Mouse (Mus musculus) adrenal gland, postnatal 36 days (tissue): ENCODE data around the gene Vrk1. TPM values are rescaled to one million over a fixed set of nuclear protein-coding genes. Genes with fewer than 3 reads are reported as not detected.

ENCODE experiments used
- DNase-seq, 2 experiments: peaks; one replicate each; pipeline ENCODE4 v3.0.0; 2021; ENCODE audit warnings: mixed read lengths in 1 of 2
- total RNA-seq, 2 experiments: library from RNA; stranded (reverse); gene quantifications; 2 replicates each; pipeline ENCODE4 v1.2.3; 2021

Vrk1 gene
- total RNA-seq, 2 experiments from 2014 or later, result 16.1 to 21.6 TPM

DNA sequence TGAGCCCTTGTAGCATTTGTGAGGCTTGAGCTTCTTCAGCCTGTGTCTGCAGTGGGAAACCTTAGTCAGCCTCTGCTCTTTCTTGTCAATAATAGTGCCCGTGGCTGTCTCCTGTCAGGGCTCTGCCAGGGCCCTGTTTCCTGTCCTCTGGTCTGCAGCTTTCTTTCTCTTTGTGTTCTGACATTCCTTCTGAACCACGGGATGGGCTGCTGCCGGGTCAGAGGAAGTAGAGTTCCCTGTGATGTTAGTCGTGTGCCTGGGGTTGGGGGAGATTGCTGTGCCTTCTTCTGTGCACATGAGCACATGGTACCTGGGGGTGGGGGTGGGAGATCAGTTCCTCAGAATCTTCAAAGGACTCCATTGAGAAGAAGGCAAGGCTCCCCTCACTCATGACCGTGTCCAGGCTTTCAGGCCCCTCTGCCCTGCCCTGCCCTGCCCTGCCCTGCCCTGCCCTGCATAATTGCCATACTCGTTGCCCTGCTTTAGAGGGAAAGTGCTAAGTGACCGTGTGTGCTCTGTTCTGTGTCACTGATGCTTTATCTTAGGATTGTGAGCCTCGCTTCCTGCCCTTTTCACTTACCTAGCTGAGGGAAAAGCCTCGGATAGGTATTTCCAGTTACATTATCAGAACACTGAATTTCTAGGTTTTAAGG is 36.2 kb downstream of the Vrk1 start:
- DNase-seq, result no peak

DNA sequence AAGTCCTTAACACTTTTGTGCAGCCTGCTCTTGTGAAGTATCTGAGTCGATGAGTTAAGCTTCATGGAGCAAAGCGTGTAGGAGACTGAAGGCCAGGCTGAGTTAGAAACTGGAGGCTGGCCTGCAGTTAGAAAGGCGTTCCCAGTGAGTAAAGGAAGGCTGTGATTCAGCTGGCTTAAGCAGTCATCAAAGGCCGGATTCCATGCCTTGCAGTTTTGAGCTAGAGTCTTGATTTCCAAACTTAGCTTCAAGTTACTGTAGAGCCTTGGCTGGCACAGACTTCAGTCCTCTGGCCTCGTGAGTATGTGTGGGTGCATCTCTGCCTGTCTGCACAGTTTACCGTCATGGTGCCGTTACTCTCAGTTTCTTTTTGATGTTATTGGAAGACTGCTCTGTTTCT is 42.2 kb downstream of the Vrk1 start:
- peak; percentile 26 to 37 for DNase-seq

DNA sequence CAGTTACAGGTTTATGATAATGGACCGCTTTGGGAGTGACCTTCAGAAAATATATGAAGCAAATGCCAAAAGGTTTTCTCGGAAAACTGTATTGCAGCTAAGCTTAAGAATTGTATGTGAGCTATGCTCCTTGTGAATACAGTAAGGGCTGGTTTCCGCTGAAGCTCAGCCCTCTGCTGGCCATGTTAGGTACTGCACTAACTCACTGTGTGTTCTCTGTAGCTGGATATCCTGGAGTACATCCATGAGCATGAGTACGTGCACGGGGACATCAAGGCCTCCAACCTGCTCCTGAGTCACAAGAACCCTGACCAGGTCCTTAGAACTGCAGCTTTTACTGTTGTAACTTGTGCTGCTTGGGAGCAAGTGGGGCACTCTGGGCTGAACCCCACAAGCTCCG is 45.8 kb downstream of the Vrk1 start:
- peak; percentile 83 to 88 for DNase-seq

DNA sequence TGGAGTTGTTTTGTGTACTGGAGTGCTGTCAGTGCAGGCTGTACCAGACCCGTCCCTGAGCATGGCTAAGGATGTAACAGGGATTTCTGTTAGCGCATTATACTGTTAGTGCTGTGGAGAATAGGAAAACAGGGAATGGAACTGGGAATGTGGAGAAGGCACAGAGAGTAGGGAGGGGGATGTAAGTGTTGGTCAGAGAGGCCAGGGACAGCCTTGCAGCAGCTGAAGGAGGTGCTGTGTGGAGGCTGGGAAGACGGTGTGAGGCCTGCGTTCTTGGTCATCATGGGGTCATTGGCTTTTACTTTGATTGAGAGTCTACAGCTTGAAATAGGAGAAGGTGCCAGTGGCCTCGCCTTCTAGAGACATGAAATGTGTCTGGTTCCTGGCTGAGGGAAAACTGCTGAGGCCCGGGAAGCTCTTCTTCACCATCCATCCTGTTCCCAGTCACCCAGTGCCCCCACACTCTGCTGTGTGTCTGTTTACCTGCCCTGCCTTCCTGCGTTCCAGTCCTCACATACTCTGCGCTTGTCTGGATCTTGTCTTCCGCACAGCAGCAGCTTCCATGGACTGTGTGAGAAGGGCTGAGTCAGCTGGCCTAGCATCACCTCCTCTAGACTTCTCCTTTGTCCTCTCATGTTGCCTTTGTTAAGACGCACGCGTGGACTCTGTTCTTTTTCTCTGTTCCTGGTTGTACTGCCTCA is 50.0 kb downstream of the Vrk1 start:
- no peak for DNase-seq

DNA sequence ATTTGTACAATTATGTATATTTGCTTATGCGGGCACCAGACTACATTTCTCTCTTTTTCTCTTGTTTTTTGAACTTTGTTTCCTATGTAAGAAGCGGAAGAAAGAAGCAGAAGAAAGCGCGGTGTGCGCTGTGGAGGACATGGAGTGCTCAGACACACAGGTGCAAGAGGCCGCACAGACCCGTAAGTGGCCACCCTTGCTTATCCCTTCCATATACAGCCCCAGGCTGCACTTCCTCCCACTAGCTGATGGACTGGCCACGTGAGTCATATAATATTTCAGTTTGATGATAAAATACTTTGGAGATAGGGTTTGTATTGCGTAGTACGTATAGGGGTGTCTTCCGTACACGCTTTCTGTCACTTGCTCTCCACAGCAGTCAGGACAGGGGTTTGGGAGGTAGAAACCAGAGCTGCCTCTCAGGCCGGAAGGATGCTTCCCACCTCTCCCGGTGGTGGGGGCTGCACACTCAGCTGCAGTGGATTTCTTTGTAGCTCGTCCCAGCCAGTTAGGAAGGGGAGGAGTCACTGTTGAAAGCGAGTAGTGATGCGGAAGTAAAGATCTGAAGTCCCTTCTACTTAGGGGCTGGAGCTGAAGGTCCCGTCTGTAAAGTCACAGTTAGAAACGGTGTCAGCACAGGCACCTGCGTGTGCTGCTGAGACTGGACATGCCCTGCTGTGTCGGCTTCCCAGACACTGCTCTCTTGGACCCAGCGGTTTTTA is 60.6 kb downstream of the Vrk1 start:
- DNase-seq, result no peak

DNA sequence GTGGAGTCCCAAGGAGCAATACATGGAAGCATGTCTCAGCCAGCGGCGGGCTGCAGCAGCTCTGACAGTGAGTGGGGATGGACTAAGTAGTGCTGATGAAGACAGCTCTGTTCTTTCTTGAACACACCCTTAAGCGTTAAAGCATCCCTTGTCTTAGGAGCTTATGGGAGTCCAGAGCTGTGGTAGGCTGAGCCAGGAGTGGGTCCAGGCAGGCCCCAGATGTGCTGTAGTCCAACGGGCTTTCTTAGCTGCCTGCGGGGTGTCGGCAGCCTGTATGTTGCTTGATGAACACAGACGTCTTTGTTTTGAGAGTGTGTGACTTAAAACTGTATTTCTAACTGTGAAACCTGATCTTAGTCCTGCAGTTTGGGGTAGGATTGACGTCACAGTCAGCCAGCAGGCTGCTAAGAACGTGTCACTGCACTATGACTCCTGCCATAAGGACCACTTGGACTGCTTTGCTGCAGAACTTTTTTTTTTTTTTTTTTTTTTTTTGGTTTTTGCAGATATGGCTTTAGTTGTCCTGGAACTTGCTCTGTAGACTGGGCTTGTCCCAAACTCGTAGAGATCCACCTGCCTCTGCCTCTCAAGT is 61.6 kb downstream of the Vrk1 start:
- no peak for DNase-seq

DNA sequence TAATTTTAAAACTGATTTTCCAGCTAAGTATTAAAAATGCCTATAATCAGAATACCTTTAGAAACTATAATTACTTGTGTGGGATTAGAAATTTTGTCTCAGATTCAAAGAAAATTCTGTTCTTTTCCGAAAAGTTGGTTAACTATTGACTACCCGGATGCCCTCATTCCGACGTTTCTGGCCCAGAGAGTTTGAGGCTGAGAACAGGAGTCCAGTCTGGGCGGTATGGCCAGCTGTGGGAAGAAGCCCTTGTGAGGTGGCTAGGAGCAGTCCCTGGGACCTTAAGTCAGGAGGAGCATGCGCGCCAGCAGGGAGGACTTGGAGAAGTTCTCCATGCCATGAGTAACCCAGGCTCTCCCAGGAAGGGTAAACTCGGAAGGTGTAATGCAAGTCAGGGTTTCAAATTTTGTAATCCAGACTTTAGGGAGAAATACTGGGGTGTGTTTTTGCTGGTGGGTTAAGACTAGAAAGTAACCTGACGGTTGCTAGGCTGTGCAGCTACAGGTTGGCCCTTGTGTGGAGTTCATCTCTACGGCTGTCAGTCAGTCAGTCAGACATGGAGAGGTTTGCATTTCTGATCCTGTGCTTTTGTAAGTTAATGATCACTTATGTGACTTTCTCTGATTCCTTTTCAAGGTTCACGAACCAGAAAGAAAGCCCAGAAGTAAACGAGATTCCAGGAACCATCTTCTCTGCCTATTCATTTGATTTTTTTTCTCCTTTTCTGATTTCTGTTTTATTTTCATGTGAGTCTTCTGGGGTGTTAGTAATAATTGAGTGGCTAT is 64.5 kb downstream of the Vrk1 start:
- DNase-seq, result no peak

DNA sequence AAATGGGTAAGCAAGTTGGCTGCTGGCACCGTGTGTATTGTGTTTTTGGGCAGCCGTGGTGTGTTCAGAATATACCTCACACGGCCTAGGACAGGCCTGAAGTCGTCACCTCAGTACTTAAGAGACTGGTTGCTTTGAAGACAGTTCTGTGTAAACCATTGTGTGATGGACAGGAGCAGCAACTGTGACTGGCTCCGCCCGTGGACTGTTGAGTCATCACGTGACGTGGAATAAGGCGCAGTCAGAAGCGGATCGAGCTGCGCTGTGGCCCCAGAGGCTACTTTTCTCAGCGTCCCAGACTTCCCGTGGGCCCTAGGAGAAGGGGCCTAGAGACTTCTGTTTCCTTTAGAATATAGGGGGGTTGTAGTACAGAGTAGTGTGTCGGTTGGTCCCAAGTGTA is 66.1 kb downstream of the Vrk1 start:
- DNase-seq, result no peak

DNA sequence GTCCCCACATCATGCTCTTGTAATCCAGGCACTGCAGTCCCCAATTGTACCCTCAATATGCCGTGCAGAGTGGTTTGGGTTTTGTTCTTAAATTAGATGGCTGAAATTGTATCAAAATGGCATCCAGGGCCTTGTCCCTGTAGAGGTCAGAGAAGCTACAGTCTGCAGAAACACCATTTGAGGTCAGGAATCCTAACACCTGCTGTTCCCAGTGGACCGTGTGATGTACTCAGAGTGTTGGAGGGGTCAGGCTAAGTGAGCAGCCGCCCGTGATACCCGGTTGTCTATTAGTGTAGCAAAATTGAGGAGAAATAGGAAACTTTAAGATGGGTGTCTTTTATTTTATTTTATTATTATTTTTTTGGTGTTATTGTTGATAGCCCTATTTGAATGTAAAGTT is 70.5 kb downstream of the Vrk1 start:
- no peak for DNase-seq

DNA sequence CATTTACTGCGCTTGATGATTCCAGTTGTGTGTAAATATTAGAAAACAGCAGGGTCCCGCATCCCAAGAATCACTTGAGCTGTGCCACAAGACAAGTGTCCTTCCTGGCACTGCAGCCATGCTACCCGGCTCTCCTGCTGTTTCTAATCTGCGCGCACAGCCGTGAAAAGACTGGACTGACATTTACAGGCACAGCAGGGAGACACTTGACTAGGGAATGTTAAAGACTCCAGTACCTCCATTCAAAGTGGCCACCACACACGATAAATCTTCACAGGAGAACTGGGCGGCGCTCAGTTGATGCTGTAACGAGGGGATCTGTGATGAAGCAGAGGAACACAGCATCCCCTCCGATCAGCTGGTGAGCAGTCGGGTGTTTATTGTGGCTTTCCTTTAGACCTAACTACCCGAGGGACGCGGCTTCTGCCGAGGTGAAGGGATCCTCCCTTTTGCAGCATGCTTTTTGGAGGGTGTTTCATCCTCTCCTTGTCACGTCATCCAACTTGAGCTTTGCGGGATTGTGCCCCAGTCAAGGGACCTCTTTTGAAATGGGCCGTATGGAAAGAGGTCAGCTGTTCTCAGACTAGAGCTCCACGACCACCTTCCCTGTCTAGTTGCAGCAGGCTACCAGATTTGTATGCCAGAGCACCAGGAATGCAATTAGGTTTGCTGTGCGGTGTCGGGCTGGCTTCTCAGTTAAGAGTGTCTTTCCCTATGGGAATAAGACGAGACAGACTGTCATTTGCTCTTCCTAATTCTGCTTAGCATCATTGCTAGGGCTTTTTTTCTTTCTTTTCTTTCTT is 71.1 kb downstream of the Vrk1 start:
- DNase-seq, result no peak

DNA sequence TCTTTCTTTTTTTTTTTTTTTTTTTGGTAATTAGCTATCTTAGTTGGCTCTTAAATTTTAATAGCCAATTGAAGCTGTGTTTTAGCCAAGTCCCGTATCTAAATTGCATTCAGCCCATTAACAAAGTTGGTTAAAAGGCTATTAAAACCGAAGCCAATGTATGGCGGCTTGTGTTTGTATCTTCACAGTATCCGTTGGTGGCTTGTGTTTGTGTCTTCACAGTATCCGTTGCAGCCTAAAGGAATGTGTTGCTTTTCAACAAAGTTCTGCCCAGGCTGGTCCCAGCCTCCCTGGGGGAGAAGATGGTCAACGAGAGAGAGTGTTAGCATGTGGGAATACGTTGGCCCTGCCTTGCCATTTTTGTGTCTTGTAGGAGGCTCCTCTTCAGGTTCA is 71.7 kb downstream of the Vrk1 start:
- no peak for DNase-seq

DNA sequence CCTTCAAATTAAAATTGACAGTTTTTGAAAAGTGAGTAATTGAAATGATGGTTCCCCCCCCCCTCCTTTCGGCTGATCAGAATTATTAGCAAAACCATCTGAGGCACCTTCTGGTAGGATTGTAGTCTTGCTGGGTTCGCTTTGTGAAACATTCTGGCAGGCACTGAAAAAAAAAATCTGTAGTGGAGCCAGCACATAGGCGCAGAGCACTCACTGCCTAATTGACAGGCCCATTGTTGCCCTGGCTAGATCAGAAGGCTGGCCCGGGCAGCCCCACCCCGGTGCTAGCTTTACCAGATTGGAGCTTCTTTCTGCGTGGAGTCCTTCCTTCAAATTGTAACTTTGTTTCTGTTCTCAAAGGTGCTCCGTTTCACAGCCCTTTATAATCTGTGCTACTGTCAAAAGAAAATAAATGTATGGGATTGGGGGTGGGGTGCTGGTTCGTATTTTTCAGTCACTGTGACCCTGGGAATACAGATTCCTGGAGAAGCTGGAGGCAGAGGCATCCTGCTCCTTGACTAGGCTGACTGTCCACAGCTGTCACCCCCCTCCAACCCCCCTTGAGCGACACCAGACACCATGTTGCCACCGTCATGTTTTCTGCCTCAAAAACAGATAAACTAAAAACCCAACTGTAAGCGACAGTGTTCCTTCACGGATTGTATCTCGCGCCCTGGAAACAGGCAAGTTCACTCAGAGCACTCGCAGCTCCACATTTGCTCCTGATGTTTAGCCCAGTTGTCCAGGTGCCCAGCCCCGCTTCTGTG is 72.3 kb downstream of the Vrk1 start:
- no peak for DNase-seq

DNA sequence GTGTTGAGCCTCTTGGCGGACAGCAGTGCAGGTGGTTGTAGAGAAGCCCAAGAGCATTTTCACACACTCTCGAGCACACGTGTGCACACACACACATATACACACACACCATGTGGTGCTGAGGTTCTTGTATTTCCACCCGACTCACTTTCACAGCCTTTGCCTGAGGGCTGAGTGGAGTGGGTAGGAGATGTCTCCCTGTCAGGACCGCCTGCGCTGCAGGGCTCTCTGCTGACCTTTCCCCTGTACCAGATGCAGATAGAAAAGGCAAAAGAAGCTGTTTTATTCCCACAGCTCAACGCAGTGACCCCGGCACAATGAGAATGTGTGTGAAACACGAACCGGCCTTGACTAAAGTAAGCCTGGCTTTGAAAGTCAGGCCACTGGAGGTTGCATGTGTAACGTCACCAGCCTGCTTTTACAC is 72.9 kb downstream of the Vrk1 start:
- DNase-seq, result no peak

DNA sequence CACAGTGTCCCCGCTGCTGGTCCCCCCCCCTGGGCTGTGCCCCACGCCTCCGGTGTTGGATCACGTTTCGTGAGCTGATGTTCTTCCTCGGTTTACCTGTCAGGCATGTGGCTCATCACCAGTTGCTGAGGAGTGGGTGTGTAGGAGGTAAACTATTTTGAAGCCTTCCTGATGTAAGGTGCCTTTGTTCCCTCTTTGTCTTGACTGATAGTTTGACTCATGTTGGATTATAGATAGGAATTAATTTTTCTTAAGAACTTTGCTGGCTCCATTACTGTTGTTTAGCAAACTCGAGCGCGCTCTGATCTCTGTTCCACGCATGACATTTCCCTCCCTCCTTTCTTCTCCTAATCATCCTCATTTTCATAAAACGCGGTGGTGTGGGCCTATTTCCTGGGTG is 74.1 kb downstream of the Vrk1 start:
- DNase-seq, result no peak

DNA sequence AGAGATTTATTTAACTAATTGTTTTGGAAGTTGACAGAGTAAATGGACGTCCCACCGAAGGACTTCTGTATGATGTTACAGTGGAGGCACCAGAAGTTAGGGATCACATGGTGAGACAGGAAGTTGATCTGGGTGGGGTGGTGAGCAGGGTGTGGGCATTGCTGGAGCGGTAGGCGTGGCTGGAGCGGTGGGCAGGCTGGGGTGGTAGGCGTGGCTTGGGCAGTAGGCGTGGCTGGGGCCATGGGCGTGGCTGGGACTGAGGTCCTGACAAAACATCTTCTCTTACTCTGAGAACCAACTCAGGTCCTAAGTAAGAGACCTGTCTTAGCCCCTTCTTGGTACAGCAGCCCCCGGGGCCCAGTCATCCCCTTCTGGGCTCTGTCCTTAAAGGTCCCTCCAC is 84.8 kb downstream of the Vrk1 start:
- DNase-seq, result no peak

DNA sequence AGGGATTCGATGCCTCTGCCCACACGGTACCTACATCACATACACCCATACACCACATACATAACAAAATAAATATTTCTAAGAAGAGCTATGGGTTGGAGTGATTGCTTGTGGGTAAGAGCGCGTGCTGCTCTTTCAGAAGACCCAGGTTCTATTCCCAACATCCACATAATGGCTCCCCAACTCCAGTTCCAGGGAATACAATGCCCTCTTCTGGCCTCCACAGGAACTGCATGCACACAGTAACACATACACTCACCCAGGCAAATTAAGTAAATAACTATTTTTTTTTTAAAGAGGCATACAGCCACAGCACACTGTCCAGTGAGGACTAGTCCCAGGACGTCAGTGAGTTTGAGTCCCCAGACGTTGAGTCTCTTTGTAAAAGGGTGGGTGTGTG is 92.0 kb downstream of the Vrk1 start:
- no peak for DNase-seq

DNA sequence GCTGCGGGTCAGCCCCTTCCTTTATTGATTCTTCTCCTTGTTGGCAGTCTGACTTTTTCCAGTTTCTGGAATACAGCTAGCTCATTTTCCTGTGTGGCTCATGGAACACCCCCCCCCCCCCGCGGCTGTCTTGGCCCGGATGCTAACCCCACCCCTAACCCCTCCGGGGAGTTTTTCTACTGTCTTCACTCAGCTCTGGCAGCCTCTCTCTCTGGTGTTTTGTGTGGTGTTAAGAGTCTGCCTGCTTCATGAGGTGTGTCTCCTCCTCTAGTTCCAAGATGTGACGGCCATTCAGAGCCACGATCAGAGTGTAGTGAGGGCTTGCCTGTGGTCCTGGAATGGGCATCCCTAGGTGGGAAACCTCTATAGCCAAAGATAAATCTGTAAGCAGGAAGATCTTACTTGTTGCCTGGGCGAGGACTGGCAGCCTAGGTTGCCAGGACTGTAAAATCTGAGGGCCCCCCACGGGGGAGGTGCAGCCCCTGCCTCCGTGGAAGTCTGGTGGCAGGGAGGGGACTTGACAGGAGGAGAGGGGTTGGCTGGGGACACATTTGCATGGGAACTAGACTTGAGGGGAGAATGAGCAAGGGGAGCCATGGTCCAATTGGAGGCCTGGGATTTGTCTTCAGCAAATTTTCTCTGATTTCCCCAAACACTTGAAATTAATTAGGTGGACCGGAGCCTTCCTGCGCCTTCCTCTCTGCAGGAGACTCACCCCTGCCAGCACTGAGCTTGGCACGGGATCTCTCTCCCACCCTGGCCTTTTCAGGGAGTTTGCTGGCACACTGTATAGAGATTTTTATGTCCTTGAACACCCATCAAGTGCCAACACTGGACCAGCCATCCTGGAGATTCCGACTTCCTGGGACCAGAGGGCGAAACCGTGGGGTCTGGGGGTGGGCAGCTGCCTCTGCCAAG is 93.0 kb downstream of the Vrk1 start:
- no peak for DNase-seq

DNA sequence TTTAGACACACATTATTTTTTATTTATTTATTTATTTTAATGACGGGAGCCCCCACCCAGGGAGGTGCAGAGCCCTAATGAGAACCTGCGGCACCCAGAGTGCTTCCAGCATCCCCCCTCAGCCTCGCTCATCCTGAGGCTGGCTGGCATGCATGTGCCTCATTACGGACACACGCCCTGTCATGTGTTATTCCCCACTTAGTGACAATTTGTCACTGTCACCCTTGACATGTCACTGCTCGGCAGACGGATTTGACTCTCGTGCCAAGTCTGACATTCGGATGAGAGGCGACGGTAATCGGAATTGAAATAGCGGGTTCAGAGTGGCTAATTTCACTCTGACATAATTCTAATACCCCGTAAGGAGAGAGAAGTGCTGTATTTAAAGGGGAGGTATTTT is 97.2 kb downstream of the Vrk1 start:
- DNase-seq, result no peak

DNA sequence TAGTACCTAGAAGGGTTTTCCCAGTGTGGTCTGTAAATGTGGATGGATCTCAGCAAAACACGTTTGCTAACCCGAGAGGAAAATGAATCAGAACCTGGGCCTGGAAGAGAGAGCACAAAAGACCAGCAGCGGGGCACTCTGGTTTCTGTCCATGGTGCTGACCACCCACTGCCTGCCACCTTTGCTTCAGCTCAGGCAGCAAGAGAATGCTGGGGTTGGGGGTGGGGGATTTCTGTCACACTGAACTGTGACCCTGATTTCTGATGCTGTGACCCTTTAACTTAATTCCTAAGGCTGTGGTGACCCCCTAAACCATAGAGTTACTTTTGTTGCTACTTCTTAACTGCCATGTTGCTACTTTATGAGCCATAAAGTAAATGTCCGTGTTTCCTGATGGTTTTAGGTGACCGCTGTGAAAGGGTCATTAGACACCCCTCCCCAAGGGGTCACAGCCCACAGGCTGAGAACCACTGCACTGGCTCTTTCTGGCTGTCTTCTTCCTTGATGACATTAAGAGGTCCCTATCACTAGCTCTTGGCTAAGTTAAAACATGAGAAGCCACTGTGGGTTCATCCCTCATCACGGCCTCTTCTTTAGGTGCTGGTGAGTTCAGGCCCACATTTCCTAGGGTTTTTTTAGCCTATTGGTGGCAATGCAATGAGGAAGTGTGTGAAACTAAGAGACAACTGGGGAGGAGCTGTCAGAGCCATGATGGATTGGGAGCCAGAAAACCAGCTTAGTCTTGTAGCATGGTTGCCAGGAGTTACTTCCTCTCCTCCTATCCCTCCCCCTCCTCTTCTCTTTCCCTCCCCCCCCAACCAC is 105.3 kb downstream of the Vrk1 start:
- DNase-seq, result peak; percentile 68 to 74
